Mouse (Mus musculus) c-Kit-positive CD71-positive TER-119-positive erythroid progenitor cells, embryonic 14.5 days (primary cell): Measurements from ENCODE around the gene Golgb1.
"Not testable (repeated sequence)": the region's sequence is repeated elsewhere in the genome, so short reads cannot be mapped to it uniquely, and the experiment has no call there.

ENCODE experiments used
- DNase-seq: peaks from one replicate; pipeline ENCODE4 v3.0.0-alpha.2; 2013; ENCODE audit warnings: low spot score

Gene Golgb1

DNA sequence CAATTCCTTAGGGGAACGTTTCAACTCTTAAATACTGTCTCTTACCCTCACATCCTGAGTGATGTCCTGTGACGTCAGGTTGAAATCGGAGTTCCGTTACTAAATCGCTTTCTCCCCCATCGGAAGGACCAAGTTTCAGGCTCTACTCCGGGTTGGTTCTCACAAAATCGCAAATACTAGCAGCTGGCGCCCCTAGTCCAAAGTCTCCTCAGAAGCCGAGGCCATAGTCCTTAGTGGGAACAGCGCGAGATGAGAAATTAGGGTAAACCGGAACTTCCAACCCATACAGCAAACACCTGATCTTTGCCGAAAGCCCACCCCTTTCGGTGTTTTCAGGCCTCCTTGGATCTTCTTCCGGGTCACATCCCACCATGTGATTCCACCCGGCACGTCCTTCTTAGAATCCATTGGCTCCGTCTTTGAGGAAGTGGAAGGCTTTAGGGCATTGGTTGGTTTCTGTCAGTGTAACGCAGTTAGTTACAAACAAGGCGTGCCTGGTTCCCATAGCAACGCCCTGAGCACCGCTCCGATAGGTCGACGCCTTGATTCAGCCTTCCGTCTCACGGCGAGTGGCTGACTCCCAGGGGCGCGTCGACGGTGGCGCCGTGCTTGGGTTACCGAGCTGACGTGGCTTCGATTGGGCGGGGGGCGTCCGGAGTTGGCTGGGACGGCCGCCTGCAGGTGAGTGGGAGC, at the start of gene Golgb1, which contains the start of gene Eaf2:
Golgb1 (plus strand) TSS at position 558 of the 693 bp plus-strand sequence.
Eaf2 (minus strand) TSS at position 421 of the 693 bp plus-strand sequence.
- peak; percentile 99 for DNase-seq

DNA sequence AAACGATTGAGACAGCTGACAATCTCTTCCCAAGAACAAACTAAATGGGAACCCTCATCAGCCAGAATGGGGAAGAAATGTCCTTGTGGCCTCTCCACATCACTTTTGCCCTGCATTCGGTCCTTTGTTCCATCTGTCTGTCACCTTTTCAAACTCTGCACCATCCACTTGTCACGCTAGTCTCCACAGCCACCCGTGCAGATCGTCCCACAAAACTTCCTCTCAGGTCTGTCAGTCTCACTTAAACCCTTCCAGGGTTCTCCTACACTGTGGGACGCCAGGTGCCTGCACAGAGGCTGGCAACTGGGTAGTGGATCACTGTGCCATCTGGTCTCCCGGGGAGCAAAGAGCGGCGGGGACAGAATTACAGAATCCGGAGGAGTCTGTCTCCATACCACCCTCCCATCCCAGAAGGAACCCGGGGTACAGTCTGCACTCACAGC, 47.3 kb upstream of the Golgb1 start:
- no peak for DNase-seq

DNA sequence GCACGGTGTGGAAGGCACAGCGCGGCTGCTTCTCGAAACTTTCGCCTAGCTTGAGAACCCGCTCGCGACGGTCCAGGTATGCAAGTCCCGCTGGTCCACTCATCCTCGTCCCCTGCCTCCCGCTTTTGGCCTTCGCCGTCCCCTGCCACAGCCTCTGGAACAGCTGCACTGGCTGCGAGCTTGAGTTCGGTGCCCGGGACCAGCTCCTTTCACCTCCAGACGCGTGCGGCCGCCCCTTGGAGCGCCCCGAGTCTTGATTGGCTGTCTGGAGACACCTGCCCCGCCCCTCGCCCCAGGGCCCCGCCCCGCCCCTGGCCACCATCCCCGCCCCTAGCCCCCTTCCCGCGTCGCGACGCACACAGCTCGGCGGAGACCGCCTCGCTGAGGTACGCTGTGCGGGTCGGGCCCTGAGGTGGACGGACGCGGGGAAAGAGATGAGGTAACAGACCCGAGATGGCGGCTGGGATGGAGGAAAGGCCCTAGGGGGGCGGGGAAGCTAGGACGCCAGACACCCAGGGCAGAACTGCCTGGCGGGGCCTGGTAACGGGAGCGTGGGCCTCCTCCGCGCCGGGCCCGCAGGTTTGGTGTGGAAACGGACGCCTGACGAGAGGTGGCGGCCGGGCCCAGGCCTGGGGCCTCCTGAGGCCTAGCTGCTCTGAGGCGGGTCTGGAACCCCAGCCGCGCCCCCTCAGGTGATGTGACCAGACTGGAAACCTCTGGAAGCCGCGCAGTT, 46.7 kb upstream of the Golgb1 start, which contains the start of gene Iqcb1:
Iqcb1 (plus strand) TSS at position 332 of the 733 bp plus-strand sequence.
- peak; percentile 80 for DNase-seq

DNA sequence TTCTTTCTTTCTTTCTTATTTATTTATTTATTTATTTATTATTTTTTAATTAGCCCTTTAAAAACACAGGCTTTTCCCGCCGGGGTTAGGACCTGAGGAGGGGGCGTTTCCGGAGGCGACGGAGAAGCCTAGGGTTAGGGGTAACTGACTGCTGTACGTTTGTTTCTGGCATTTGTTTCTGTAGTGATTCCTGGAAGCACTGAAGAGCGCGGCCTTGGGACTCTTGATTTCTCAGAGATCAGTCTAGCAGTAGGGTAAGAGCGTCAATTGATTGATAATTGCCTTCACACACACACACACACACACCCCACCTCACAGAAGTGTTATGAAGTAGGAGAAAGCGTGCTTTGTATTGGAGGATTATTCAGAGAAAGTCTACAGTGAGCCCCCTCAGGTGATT, 46.1 kb upstream of the Golgb1 start:
- peak; percentile 9 for DNase-seq

DNA sequence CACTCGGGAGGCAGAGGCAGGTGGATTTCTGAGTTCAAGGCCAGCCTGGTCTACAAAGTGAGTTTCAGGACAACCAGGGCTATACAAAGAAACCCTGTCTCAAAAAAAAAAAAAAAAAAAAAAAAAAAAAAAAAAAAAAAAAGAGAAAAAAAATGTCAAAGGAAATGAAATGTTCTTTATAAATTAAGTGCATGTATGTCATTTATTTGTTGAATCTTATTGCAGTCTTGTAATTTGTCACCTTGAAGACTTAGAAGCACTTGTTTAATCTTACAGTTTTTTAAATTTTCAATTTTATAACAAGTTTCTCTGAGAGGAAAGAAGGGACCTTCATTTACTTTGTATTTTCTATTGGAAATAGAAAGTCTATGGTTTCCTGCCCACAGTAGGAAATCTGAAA, 28.0 kb upstream of the Golgb1 start:
- not testable (repeated sequence) for DNase-seq

DNA sequence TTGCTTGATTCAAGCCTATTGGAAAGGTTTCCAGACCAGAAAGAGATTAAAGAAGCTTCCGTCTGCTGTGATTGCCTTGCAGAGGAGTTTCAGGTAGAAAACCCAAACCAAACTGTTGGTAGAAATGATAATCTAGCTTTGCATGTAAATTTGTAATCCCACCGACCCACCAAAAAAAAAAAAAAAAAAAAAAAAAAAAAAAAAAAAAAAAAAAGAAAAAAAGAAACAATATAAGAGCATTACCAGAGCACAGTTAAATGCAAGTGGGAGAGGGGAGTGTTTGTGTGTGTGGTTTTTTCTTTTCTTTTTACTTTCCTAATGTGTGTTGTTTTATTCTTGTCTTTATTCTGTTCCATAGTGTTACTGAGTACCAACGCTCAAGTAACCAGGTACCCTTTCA, 23.7 kb upstream of the Golgb1 start:
- no peak for DNase-seq

DNA sequence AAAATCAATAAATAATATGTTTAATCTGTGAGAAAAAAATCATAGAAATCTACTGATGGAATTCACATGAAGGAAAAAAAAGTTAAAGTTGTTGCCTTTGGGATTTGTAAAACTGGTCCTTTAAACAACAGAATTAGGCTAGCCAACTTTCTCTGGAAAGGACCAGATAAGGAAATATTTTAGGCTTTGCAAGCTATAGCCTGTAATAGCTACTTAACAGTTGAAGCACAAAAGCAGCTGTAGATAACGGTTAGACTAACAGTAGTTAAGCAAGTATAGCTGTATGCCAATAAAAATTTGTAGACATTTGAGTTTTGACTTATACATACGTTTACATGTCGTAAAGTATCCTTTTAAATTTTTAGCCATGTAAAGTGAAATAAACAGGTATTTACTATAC, 11.4 kb upstream of the Golgb1 start:
- no peak for DNase-seq

DNA sequence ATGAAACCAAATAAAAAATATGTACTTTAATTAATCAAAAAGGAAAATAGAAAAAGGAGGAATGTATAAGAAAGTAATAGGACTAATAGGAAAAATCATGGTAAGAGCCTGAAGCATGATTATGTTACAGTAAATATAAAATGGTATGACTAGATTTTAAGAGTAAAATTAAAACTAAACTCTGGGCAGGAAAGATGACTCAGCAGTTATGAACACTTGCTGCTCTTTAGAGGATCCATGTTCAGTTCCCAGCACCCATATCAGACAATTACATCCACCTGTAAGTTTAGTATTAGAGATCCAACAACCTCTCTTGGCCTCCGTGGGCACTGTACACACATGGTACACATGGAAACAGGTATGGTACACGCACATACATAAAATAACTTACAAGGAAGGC, 5.5 kb upstream of the Golgb1 start:
- no peak for DNase-seq

DNA sequence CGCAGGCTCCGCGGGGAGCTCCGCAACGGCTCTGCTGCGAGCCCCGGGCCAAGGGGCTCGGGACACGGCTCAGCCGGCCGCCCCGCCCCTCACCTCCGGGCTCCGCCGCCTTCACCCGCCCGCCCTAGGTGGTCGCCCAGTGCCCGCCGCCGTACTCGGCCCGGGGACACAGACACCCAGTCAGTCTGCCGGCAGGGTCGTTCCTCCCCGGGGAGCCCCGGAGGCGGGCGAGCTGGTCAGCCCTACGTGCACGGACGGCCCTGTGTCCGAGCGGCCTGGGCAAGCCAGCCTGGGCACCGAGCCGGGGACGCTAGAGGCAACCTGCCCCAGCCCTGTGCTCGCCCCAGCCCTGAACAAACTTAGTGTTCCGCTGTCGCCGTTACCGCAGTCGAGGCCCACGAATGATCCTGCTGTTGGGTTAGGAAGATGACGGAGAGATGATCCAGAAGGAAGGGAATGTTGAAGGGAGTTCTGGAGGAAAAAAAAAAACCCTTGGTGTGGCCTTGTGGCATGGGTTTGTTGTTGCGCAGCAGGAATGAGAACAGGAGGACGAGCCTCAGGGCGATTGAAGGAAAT, 424 bp downstream of the Golgb1 start:
- no peak for DNase-seq

DNA sequence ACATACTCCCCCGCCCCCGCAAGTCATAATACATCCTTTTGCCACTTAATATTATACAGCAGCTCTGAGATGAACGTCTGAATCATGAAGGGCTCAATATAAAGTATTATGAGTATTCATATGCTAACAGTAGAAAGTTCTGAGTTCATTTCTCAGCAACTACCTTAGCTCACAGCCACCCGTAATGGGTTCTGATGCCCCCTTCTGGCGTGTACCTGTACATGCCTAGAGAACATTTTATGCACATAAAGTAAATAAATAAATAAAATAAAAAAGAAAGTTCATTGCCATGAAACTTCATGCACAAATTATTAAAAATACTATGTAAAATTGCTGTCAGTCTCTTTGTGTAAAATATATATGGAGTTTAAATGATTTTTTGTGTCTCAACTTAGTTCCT, 2.4 kb downstream of the Golgb1 start:
- peak; percentile 42 for DNase-seq

DNA sequence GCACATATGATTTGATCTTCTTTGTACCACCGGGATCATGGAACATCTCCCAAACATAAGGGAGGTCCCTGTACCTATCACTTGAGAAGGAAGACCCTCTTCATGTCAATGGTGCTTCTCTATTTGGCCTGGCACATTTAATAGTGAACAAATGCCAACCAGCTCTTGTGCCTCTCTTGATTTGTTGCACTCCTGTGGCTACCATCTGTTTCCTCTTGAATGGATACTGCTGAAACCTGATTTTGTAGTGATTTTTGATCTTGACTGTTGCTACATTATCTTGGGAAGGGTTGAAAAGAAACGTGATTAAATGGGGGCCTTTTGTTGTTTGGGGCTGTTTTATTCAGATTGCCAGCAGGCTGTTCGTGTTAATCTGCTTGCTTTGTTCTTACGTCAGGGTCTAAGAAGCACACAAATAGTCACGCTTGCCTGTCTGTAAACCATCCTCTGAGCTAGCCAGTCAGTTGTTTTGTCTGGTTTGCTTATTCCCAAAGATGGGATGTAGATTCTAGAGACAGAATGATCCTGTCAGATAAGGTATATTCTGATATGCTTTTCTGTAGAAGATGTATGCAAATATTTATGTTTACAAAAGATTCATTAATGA, 7.9 kb downstream of the Golgb1 start:
- no peak for DNase-seq

DNA sequence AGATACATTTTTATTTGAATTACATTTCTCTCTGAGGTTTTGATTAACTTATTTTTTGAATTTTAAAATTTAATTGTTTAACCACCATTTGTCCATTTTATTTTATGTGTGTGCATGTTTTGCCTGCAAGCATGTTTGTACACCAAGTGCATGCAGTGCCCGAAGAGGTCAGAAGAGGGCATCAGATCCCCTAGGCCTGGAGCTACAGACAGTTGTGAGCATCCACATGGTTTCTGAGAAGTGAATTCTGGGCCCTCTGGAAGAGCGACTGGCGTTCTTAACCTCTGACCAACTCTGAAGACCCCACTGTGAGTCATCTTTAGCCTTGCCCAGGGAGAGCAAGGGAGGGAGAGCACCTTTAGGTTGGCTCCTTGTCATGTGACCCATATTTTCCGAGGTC, 9.9 kb downstream of the Golgb1 start:
- DNase-seq, result peak; percentile 67

DNA sequence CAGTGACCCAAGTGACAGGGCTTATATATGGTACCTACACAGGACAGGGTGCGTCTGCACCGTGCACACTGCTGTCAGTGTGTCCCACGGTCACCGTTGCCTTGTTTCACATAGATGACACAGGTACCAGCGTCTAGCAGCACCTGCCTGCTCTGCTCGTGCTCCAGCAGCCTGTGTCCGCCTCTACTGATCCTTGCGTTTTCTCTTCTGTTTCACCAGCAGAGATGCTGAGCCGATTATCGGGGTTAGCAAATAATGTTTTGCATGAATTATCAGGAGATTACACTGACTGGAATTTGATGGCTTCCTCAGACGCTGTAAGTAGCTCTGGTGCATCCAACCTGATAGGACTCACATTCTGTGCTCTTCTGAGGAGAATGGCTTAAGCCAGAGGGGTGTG, 11.0 kb downstream of the Golgb1 start:
- DNase-seq, result no peak

DNA sequence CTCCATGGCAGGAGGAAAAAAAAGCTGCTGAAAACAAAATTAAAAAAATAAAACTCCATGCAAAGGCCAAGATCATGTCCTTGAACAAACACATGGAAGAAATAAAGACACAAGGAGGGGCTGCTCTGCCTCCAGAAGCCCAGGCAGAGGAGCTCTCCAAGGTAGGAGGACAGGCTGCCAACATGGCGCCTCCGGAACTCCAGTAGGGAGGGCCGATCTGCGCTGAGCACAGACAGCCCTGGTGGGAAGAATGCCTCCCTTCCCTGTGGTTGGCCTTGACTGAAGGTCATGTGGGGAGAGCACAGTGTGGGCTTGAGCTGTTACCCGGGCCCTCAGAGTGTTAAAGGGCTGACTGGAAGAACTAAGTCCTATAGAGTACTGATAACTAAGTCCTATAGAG, 12.6 kb downstream of the Golgb1 start:
- DNase-seq, result no peak

DNA sequence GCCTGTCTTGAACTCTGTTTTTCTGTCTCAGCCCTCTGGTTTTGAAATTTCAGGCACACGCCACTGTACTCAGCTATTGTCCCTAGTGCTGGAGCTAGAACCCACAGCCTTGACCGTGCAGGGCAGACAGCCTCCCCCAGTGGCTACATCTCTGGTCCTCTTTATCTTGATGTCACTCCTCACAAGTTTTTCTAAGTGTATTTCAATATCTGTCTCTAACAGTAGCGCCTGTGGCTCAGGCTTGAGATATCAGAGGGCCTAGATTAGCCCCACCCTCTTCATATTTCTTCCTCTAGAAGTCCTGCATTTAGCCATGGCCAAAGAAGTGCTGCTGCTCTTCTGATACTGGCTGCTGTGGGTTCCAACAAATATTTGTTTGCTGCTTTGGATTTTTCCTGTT, 15.6 kb downstream of the Golgb1 start:
- peak; percentile 89 for DNase-seq

DNA sequence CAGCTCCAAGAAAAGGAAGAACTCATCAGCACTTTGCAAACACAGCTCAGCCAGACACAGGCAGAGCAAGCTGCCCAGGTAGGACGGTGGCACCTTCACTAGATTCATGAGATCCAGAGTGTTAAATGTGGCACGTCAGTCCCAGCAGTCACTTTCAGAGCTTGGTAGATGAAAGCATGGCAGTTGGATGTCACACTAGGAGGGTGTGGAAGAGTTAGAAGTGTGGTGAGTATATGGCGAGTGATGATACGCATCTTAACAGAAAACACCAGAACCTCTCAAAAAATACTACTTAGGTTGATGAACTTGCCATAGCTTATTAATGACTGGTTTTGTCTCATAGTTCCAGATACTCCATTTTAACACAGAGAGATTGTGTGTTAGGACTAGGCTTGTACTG, 16.5 kb downstream of the Golgb1 start:
- peak; percentile 59 for DNase-seq

DNA sequence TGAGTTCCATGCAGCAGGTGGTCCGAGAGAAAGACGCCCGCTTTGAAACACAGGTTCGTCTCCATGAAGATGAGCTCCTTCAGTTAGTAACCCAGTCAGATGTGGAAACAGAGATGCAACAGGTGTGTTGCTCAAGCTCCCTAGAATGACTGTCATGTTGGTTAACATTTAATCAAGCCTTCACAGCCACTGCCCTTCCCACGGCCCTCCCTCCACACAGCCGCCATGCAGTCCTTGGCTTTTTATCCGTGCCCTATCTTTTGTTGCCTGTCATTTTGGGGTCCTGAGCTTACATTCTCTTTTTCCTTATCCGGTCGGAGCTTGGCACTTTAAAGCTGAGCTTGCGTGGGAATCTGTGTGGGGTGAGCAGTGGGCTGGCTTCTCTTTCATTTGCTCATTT, 18.4 kb downstream of the Golgb1 start:
- peak; percentile 42 for DNase-seq

DNA sequence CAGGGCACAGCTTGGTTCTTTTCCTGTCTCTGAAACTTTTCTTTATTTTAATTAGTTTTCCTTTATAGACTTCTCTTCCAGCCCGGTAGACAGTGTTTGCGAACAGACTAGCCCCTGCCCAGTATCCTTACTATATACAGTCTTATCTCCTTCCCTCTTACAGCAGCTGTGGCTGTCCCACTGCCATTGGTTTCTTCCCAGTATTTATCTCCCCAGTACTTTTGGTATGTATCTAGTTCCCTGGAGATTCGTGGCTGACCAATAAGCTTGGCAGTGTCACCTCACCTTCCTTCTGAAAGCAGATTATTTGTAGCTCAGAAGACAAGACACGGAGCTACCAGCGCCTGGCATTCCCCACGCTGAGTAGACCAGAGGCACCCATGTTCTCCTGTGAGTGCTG, 21.8 kb downstream of the Golgb1 start:
- no peak for DNase-seq

DNA sequence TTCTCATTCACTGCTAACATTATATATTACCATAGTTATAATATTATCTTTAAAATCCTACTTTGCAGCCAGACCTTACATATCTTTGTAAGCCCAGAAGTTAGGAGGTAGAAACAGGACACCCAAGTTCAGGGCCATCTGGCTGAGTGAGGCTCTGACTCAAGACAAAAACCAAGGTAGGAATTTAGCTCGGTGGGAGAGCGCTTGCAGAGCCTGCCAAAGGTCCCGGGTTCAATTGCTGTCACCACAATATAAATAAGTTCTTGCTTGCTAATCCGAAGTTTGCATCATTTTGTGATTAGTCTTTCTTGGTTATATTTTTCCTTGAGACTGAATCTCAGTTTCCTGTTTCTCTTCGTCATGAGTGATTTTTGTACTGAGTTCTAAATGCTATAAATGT, 28.2 kb downstream of the Golgb1 start:
- DNase-seq, result no peak

DNA sequence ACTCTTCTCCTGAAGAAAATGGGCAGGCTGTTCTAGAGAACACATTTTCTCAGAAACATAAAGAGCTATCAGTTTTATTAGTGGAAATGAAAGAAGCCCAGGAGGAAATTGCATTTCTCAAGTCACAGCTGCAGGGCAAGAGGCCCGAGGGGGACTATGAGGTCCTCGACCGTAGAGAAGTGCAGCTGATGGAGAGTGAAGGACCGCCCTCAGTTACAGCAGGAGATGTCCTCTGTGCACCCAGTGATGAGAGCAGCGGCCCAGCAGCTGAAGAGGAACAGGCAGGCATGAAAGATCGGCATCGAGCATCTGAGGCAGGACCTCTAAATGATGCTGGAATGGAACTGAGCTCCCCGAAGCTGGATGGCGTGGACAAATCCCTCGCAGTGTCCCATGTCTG, 37.0 kb downstream of the Golgb1 start:
- DNase-seq, result no peak

DNA sequence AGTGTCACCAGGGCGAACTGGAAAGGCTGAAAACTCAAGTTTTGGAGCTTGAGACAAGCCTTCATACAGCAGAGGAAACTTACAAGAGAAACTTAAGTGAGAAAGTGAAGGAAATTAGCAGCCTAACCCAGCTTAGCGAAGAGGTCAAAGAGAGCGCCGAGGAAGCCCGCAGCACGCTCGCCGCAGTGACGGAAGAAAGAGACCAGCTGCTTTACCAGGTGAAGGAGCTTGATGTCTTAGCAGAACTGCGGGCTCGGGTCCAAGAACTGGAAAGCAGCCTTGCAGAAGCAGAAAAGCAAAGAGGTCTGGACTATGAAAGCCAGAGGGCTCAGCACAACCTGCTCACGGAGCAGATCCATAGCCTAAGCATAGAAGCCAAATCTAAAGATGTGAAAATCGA, 37.4 kb downstream of the Golgb1 start:
- DNase-seq, result no peak

DNA sequence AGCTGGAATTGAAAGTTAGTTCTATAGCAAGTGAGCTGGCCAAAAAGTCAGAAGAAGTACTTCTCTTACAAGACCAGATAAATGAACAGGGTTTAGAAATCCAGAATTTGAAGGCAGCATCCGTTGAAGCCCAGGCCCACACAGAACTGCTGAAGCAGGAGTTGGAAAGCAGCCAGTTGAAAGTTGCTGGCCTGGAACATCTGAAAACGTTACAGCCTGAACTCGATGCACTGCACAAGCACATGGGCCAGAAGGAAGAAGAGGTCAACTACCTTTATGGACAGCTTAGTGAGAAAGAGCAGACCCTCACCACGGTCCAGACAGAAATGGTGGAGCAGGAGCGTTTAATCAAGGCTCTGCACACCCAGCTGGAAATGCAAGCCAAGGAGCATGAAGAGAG, 39.3 kb downstream of the Golgb1 start:
- no peak for DNase-seq

DNA sequence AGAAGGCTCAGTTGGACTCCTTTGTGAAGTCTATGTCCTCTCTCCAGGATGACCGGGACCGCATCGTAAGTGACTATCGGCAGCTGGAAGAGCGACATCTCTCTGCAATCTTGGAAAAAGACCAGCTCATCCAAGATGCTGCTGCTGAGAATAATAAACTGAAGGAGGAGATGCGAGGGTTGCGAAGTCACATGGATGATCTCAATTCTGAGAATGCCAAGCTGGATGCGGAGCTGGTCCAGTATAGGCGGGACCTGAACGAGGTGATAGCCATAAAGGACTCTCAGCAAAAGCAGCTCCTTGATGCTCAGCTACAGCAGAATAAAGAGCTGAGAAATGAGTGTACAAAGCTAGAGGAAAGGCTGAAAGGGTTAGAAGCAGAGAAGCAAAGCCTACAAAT, 43.6 kb downstream of the Golgb1 start:
- no peak for DNase-seq
